Mouse (Mus musculus) CH12.LX (cell line): ENCODE measurements at regions not wholly inside any gene's neighbourhood (a gene's known extent, or its start where the extent isn't known, plus 50 kb on each side); places are given as distances from the start of the nearest gene placed in this dataset.

ENCODE experiments used
- BHLHE40 ChIP-seq: IDR thresholded peaks from 2 replicates; pipeline ENCODE4 v1.6.1; 2011; ENCODE audit warnings: mild to moderate bottlenecking, low read depth, low read length, improper control_type of control experiment
- CHD2 ChIP-seq: IDR thresholded peaks from 2 replicates; pipeline ENCODE4 v1.6.1; 2011; ENCODE audit warnings: low read length, improper control_type of control experiment
- CTCF ChIP-seq, 2 experiments: IDR thresholded peaks in 1 of 2; conservative IDR thresholded peaks in 1 of 2; 2 replicates each; pipeline ENCODE4 v1.5.1; 2011 to 2012; ENCODE audit warnings: low read depth in 2 of 2, low read length in 2 of 2, improper control_type of control experiment in 1 of 2, inconsistent platforms in 1 of 2, mild to moderate bottlenecking in 1 of 2, moderate library complexity in 1 of 2
- EP300 ChIP-seq: IDR thresholded peaks from 2 replicates; pipeline ENCODE4 v1.6.1; 2011; ENCODE audit warnings: low read length, improper control_type of control experiment
- ETS1 ChIP-seq: conservative IDR thresholded peaks from 2 replicates; pipeline ENCODE4 v1.6.1; 2012; ENCODE audit warnings: low read depth, mild to moderate bottlenecking, inconsistent platforms, low read length, improper control_type of control experiment, moderate library complexity
- MAX ChIP-seq: IDR thresholded peaks from 2 replicates; pipeline ENCODE4 v1.6.1; 2011; ENCODE audit warnings: low read length, improper control_type of control experiment
- MEF2A ChIP-seq: IDR thresholded peaks from 2 replicates; pipeline ENCODE4 v1.6.1; 2014; ENCODE audit warnings: low read depth, mild to moderate bottlenecking, inconsistent platforms, low read length, improper control_type of control experiment, borderline replicate concordance
- MXI1 ChIP-seq: IDR thresholded peaks from 2 replicates; pipeline ENCODE4 v1.6.1; 2011; ENCODE audit warnings: mild to moderate bottlenecking, low read depth, low read length, improper control_type of control experiment
- POLR2A ChIP-seq: IDR thresholded peaks from 2 replicates; pipeline ENCODE4 v1.6.1; 2011; ENCODE audit warnings: low read depth, mild to moderate bottlenecking, improper control_type of control experiment, low read length
- RAD21 ChIP-seq: IDR thresholded peaks from 2 replicates; pipeline ENCODE4 v1.6.1; 2011; ENCODE audit warnings: low read depth, mild to moderate bottlenecking, low read length, improper control_type of control experiment, moderate library complexity
- SIN3A ChIP-seq: IDR thresholded peaks from 2 replicates; pipeline ENCODE4 v1.6.1; 2012; ENCODE audit warnings: low read length, improper control_type of control experiment, inconsistent platforms
- USF1 ChIP-seq: IDR thresholded peaks from 2 replicates; pipeline ENCODE4 v1.6.1; 2014; ENCODE audit warnings: low read depth, mild to moderate bottlenecking, inconsistent platforms, low read length, improper control_type of control experiment
- ZKSCAN1 ChIP-seq: IDR thresholded peaks from 2 replicates; pipeline ENCODE4 v1.6.1; 2012; ENCODE audit warnings: low read depth, inconsistent platforms, low read length, improper control_type of control experiment, borderline replicate concordance

DNA sequence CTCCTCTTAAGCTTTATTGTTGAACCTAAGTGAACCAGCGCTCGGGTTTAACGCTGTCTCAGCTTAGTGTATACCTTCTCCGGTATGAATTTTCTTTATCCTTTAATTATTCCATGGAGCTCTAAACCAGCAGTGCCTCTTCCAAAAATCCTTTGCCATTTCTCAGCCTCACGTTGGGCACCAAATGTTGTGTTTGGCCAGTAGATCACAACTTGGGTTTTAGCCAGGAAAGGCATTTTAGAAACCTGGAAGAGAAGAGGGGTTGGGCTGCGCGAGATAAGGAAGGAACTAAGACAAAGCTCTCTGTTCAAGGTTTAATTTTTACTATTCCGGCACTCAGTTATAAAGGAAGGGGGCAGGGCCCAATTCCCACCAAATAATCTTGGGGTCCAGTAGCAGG is 61.9 kb upstream of the Gm14444 start:
- TF ChIP-seq ZKSCAN1 = no peak
- TF ChIP-seq MEF2A = no peak
- no peak for TF ChIP-seq USF1
- no peak for TF ChIP-seq BHLHE40
- TF ChIP-seq MAX = no peak
- TF ChIP-seq CTCF (conservative IDR thresholded peaks at IDR 0.05 in 1 of 2, IDR thresholded peaks at IDR 0.05 in 1 of 2; ENCODE audit: low read depth in 2 of 2, low read length in 2 of 2) = no peak
- TF ChIP-seq ETS1 = no peak
- TF ChIP-seq RAD21 = no peak
- TF ChIP-seq SIN3A = no peak
- TF ChIP-seq CHD2 = no peak
- no peak for TF ChIP-seq POLR2A
- no peak for TF ChIP-seq EP300
- TF ChIP-seq MXI1 = no peak
